Mouse (Mus musculus): ENCODE data around the gene Ddb1.

GRCm38 (mm10) chr19:10591659-10592377, 13.3 kb upstream of the Ddb1 start:
- TF ChIP-seq POLR2A (IDR thresholded peaks at IDR 0.05; ENCODE audit: low read depth, low read length) (no peak), CTCF (IDR thresholded peaks at IDR 0.05; ENCODE audit: extremely low read depth, insufficient read depth, insufficient read length, insufficient replicate concordance) (no peak)
